Mouse (Mus musculus) liver, postnatal 0 days (tissue): ENCODE measurements around the gene Zswim7.

Experiments
- CTCF ChIP-seq: sonication (generic); IDR thresholded peaks from 2 replicates; pipeline ENCODE4 v1.5.1; 2016; ENCODE audit warnings: antibody characterized with exemption, low read depth
- EP300 ChIP-seq: IDR thresholded peaks from 2 replicates; pipeline ENCODE4 v1.6.1; 2016; ENCODE audit warnings: antibody characterized with exemption, low read depth, mild to moderate bottlenecking

DNA sequence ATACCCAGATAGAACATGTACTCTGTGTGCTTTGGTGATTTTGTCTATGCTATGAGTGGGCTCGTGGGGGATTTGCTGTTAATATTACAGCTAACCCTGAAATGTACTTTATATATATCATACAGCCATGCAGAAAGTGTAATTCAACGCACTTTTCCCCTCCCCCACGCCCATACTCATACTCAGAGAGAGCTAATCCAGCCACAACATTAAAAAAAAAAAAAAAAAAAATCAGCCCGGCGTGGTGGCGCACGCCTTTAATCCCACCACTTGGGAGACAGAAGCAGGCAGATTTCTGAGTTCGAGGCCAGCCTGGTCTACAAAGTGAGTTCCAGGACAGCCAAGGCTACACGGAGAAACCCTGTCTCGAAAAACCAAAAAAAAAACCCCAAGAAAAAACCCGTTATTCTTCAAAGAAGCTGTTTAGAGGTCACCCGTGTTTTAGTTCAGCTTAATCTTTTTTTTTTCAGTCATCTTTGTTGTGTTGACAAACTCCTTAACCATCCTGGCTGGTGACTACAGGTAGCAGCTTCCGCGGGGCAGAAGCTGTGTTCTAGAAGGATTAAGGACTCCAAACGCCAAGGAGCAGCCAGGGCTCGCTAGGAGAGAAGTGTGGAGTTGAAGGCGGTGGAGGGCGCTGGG, 33.3 kb downstream of the Zswim7 start:
- TF ChIP-seq CTCF (no peak), EP300 (no peak)
